Mouse (Mus musculus) spleen, postnatal 4 days (tissue): ENCODE measurements at regions not wholly inside any gene's neighbourhood (a gene's known extent, or its start where the extent isn't known, plus 50 kb on each side); places are given as distances from the start of the nearest gene placed in this dataset.

Source experiments
- DNase-seq, 2 experiments: peaks; one replicate each; pipeline ENCODE4 v3.0.0; 2022; ENCODE audit warnings: low spot score in 2 of 2

GRCm38 (mm10) chr11:19456577-19456976 is 437.8 kb upstream of the Meis1 start:
- DNase-seq: no peak

- DNase-seq: no peak
Observed at GRCm38 (mm10) chr11:19463730-19464358, 445.1 kb upstream of the Meis1 start.

GRCm38 (mm10) chr11:19468373-19468772 is 449.6 kb upstream of the Meis1 start:
- no peak for DNase-seq

GRCm38 (mm10) chr11:19468803-19469202 is 450.0 kb upstream of the Meis1 start:
- no peak for DNase-seq

- no peak for DNase-seq
Observed at GRCm38 (mm10) chr11:19470648-19471341, 452.0 kb upstream of the Meis1 start.

GRCm38 (mm10) chr11:19475068-19475786 is 448.9 kb upstream of the Spred2 start:
- DNase-seq: no peak

- DNase-seq: no peak
Observed at GRCm38 (mm10) chr11:19493089-19493756, 431.0 kb upstream of the Spred2 start.

GRCm38 (mm10) chr11:19521721-19522120 is 402.5 kb upstream of the Spred2 start:
- no peak for DNase-seq

GRCm38 (mm10) chr11:19523853-19524487 is 400.2 kb upstream of the Spred2 start:
- DNase-seq: no peak

GRCm38 (mm10) chr11:19529126-19529525 is 395.0 kb upstream of the Spred2 start:
- no peak for DNase-seq

GRCm38 (mm10) chr11:19530652-19531051 is 393.5 kb upstream of the Spred2 start:
- no peak for DNase-seq

- DNase-seq: no peak
Observed at GRCm38 (mm10) chr11:19531255-19532003, 392.7 kb upstream of the Spred2 start.

GRCm38 (mm10) chr11:19532867-19533266 is 391.3 kb upstream of the Spred2 start:
- DNase-seq: no peak

GRCm38 (mm10) chr11:19533701-19534100 is 390.5 kb upstream of the Spred2 start:
- DNase-seq: no peak

GRCm38 (mm10) chr11:19535215-19535614 is 389.0 kb upstream of the Spred2 start:
- no peak for DNase-seq

- DNase-seq: no peak
Observed at GRCm38 (mm10) chr11:19546226-19546625, 377.9 kb upstream of the Spred2 start.

GRCm38 (mm10) chr11:19554316-19554946 is 369.7 kb upstream of the Spred2 start:
- no peak for DNase-seq

- no peak for DNase-seq
Observed at GRCm38 (mm10) chr11:19554947-19555770, 369.0 kb upstream of the Spred2 start.

- no peak for DNase-seq
Observed at GRCm38 (mm10) chr11:19560452-19560851, 363.7 kb upstream of the Spred2 start.

- DNase-seq: no peak
Observed at GRCm38 (mm10) chr11:19562668-19563067, 361.5 kb upstream of the Spred2 start.
